Mouse (Mus musculus) heart, adult 8-10 months (tissue): Measurements from ENCODE around the gene Hoxd11. TPM values are rescaled to one million over a fixed set of nuclear protein-coding genes. Genes with fewer than 3 reads are reported as not detected.

Source experiments
- DNase-seq: peaks from one replicate; pipeline ENCODE4 v3.0.0; 2022; ENCODE audit warnings: low spot score
- total RNA-seq, 4 experiments: library from RNA; stranded (reverse); gene quantifications; 2 replicates each; pipeline ENCODE4 v1.2.4; 2022

Hoxd11 gene
- total RNA-seq, 4 experiments from 2014 or later = not detected

DNA sequence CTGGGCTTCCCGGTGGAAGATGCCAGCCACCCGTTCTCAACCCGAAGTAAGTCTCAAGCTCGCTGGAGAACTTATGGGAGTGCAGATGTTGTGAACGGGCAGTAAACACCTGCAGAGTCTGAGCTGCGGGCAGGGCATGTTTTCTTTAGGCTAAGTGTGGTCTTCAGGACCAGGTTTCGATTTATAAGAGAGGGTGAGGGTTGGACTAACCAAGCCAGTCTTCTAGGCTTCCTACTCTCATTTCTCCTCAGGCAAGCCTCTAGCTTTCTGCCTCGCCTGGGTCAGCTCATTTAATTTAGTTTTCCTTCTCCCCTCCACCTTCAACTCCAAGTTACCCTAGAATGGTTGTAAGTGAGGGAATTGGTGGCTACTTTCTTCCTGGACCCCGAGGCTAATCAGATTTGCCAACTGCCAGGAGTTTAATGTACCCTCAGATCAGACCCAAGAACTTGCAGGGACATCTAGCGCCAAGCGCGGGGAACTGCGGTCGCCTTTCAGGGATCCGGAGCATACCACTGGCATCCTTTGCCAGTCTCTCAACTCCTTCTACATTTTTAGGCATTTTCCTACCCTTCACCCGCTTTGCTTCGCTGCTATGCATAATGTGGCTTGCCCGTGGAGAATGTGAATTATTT is 15.9 kb upstream of the Hoxd11 start:
- DNase-seq = no peak

DNA sequence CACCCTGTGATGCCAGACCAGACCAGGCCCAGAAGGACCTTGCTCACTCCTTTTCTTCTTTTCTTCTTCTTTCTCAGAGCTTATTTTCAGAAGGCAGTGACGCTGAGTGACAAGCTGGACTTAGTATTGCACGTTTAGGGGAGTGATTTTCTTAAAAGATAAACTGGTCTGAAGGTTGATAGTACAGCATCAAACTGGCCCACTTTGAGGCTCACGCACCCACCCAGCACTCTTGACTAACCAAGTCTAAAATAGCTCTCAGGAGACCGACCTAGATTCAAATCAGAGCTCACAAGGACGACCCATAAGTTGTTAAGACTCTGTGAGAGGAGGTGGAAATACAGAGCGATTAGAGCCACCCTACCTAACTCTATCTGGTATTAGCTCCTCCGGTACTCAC is 12.9 kb upstream of the Hoxd11 start:
- no peak for DNase-seq

DNA sequence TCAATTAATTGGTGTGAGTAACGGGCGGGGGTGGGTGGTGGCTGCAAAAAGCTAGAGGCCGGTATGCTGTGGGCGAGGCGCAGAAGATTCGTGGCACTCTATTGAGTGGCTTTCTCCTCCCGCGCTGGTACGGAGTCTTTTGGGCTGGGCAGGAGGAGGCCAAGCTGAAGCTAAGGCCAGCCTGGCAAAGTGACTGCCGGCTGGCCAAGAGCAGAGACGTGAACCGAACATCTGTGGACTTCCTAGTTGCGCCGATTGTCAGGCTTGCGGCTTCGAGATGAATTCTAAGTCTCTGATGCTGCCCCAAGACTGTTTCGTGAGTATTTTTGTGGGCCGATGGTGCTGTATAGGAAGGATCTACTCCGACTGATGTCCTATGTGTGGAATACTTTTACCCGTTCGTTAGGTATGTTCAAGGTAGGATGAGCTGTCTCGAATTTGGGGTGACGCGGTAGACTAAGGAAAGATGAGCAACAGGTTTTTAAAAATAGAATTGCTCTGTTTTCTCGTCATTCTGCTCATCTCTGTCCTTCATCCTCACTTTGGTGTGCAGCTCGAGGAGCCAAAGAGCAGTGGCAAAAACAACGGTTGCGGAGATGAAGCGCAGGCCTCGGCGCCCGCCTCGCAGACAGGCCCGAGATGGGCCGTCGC is 12.0 kb upstream of the Hoxd11 start:
- no peak for DNase-seq

DNA sequence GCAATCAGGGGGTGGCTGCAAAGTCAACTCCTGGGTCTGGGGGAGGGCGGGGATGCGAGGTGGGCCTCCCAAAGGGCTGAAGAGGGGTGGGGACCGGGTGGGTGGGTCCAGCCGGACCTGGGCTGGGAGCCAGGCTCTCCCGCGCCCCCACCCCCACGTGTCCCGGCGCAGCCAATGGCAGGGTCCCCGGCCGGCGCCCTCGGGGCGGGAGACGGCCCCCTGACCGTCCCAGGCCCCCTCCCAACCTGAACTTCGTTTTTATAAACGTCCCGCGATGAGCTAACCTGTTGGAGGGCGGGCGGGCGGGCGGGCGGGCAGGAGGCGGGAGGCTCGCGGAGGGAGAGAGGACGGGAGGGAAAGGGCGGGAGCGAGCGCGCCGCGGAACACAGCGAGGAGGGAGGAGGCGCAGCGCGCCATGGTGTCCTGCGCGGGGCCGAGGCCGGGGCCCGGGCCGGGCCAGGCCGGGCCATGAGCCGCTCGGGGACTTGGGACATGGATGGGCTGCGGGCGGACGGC is 11.5 kb upstream of the Hoxd11 start, which contains the start of gene Hoxd13:
Gene Hoxd13, plus strand, starts transcription at position 469 of the 516 bp plus-strand sequence.
- DNase-seq = no peak

DNA sequence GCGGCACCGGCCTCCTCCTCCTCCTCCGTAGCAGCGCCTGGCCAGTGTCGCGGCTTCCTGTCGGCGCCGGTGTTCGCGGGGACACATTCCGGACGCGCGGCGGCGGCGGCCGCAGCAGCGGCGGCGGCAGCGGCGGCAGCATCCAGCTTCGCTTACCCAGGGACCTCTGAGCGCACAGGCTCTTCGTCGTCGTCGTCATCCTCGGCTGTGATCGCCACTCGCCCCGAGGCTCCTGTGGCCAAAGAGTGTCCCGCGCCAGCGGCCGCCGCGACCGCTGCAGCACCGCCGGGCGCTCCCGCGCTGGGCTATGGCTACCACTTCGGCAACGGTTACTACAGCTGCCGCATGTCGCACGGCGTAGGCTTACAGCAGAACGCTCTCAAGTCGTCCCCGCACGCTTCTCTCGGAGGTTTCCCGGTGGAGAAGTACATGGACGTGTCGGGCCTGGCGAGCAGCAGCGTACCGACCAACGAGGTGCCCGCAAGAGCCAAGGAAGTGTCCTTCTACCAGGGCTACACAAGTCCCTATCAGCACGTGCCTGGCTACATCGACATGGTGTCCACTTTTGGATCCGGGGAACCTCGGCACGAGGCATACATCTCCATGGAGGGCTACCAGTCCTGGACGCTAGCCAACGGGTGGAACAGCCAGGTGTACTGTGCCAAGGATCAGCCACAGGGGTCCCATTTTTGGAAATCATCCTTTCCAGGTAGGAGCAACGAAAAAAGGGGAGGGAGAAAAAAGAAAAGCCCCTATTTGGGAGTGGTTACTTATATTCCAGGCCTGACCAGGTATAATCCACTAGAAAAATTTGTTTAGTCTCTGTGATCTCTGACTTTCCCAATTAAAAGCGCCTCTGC is 10.8 kb upstream of the Hoxd11 start:
- no peak for DNase-seq

DNA sequence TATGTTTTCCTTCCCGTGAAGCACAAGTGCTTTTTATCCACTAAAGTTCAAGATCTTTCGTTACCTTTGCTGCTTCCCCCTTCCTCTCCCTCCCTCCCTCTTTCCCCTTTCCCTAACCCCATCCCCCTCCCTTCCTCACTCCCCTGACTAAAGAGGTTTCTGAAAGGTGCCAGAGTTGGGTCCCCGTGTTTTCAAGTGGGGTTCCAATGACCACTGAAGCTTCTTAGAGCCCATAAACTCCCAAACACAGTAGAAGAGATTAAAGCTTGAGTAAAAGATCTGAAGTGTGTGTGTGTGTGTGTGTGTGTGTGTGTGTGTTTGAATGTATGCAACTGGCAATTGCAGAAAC is 10.2 kb upstream of the Hoxd11 start:
- no peak for DNase-seq

DNA sequence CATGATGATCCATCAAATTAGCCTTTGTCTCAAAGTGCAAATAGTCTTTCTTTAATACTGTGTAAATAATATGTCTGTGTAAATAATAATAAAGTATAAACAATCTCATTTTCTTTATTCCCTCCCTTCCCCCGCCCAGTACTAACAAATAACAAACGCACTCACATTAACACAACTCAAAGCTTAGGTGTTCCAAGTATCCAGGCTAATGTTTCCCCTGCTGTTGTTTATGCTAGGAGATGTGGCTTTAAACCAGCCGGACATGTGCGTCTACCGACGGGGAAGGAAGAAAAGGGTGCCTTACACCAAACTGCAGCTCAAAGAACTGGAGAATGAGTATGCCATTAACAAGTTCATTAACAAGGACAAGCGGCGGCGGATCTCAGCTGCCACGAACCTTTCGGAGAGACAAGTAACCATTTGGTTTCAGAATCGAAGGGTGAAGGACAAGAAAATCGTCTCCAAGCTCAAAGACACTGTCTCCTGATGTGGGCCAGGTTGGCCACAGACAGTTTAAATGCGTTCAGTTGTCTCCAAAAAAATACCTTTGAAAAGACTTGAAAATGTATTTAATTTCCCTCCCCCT is 9.6 kb upstream of the Hoxd11 start:
- DNase-seq = no peak

DNA sequence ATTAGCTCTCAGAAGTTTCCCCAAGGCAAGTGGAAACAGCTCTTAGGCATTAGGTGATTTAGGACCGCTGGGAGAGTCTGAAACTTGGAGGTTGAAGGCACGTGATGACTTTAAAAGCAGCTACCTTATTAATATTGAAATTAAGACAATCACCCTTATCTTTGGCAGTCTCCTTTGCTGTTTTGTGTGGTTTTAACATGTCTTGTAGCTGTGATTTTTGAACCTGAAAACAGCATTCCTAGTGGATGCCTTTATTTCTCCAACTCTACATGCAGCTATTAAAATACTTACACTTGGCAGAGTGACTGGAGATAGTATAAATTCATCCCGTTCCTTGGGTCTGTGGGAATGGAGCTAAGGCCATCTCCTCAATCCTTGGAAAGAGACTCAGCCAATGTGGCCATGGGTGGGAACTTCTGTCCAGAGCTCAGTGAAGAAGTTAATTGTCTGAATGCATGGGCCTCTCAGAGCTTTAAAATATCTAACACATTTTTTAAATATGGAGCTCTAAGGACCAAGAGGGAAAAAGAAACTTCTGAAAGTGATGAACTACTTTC is 8.6 kb upstream of the Hoxd11 start:
- DNase-seq = no peak

DNA sequence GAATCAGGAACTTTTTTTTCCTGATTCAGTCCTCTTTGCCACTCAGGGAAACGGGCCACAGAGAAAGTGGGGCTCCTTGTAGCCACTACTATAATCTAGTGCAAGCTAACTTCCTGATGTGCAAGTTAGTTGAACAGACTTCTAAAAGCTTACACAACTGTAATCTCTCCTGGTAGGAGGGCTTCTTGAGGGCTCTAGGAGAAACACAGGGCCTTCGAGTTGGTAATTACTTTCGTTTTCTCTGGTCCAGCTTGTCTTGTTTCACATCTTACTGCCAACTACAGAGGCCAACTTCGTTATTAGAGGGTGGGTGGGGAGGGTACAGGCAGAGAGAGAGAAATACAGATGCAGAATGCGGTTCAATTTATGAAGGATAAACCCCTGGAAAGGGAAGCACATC is 7.5 kb upstream of the Hoxd11 start:
- no peak for DNase-seq

DNA sequence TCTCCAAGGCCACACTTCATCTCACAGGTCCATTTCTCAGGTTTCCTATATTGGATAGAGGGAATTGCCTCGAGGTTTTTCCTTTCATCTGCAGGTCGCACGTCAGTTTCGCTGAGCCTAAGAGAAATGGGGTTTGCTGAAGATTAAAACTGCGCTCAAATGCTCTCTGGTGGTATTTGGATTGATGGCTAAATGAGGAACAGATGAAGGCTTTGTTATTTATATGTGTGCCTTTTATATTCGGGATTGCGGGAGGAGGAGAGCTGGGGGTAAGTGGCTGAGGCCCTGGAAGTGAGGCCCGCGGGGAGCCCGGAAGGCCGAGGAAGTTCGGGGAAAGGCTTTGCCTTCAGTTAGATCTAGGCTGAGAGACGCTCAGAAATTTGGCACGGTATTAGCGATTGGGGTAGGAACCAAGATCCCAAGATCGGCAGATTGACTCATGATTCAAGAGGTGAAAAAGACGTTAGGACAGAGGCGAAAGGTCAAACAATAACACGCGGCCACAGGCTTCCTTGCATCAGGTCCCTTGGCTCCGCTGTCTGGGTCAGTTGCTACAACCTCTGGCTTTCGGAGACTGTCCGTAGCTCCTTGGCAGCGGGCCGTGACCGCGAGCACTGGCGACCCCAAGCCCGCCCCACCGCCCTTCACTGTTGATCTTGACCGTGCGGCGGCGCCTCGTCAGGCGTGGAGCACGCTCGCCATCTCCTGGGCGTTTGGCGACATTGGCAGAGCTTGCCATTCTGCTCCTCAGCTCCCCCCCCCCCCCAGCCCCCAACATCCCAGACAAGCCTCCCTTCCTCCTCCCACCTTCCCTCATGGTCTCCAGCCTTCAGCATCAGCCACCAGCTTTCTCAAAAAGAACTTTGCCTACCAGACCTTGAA is 6.6 kb upstream of the Hoxd11 start:
- DNase-seq = no peak

DNA sequence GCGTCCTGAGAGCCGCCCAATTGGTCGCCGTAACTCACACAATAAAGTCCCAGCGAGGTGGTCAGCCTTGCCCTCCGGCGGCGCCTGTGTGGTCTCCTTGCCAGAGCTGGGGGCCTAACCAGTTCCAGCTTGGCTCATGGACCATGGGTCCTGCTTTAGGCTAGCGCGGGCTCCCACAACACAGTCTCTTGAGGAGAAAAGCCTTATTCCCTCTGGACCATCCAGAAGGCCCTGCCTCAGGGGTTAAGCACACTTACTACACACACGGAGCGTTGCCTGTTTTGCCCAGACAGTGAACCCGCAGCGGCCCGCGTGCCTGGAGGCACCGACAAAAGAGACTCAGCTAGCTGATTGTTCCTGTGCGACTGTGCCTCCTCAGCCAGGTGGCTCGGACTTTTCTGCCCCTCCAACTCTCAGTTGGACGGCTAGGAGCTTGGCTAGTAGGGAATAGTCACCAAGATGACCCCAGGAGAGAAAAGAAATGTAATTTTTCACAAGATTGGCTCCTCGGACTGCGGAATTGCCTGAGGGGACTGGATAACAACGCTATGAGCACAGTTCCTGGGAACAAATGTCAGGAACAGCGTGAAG is 5.4 kb upstream of the Hoxd11 start:
- no peak for DNase-seq

DNA sequence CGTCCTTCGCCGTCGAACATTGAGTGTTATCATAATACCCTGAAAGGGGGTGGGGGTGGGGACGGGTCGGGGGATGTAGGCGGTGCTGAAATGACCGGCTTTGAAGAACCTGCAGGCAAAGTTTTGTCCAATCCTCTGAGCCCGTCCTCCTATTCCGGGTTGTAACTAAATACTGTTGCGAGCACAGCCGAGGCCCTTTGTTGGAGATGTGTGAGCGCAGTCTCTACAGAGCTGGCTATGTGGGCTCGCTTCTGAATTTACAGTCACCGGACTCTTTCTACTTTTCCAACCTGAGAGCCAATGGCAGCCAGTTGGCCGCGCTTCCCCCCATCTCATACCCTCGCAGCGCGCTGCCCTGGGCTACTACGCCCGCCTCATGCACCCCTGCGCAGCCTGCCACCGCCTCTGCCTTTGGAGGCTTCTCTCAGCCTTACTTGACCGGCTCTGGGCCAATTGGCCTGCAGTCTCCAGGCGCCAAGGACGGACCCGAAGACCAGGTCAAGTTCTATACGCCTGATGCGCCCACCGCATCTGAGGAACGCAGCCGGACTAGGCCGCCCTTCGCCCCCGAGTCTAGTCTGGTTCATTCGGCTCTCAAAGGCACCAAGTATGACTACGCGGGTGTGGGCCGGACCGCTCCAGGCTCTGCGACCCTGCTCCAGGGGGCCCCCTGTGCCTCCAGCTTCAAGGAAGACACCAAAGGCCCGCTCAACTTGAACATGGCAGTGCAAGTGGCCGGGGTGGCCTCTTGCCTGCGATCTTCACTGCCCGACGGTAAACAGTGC is 4.3 kb upstream of the Hoxd11 start, which contains the start of gene Hoxd12:
Gene Hoxd12, plus strand, starts transcription at position 133 of the 785 bp plus-strand sequence.
- no peak for DNase-seq

DNA sequence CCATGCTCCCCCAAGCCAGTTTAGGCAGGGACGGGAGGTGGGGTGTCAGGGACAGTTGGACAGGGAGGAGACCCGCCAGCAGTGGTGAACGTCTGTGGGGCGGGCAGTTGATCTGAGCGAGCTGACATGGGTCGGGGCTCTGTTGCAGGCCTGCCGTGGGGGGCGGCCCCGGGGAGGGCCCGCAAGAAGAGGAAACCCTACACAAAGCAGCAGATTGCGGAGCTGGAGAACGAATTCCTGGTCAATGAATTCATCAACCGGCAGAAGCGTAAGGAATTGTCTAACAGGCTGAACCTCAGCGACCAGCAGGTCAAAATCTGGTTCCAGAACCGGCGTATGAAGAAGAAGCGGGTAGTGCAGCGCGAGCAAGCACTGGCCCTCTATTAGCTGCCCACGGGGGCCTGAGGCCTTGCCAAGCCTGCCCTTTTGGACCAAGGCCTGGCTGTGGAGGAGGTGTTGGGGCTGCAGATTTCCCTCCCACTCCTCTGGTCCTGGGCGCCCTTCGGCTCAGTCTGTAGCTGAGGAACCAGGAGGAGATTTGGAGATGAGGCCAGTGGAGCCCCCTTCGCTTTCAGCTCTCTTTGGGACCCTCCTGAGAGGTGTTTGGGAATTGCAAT is 3.6 kb upstream of the Hoxd11 start:
- DNase-seq = no peak

DNA sequence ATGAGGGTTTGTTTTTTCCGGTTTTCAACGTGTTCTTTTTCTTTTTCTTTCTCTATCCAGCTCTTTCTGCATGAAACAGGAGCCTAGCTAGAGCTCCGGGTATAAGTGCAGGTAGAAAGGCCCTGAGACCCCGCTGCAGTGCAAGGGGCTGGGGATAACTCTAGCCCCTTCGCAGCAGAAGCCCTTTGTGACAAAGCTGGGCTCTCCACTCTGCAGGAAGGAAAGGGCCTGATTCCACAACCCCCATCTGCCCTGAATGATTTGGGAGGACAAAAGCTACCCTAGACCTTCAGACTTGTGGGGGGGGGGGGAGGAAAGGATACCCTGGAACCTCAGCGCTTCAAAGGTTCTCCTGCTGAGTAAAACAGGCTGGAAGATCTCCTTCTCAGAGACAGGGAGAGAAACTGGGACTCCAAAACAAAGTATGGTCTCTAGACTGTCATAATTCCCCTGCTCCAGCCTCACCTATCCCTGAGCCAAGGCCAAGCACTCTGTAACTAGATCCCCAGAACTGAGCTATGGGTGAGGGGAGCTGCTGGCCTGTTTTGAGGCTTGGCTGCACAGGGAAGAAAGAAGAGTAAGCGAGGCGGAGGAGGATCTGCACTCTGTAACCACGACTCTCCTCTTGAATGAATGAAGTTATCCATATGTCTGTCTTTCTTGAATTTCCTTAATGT is 2.8 kb upstream of the Hoxd11 start:
- DNase-seq = no peak

DNA sequence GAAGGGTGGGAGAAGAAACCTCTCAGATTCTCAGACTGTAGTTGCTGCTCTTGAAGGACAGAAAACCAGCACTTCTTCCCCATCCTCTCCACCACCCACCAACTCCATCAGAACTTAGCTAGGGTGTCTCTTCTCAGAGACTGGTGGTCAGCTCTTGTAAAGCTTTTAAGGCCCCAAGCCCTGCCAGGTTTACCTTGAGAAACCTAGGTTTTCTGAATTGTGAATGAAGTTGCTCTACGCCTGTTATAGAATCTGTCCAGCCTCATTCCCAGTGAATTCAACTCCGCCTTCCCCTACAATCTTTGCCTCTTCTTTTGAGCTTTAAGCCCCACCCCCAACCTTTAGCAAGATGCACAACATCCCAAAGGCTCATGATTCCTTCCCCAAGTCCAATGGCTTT is 2.3 kb upstream of the Hoxd11 start:
- DNase-seq = no peak

DNA sequence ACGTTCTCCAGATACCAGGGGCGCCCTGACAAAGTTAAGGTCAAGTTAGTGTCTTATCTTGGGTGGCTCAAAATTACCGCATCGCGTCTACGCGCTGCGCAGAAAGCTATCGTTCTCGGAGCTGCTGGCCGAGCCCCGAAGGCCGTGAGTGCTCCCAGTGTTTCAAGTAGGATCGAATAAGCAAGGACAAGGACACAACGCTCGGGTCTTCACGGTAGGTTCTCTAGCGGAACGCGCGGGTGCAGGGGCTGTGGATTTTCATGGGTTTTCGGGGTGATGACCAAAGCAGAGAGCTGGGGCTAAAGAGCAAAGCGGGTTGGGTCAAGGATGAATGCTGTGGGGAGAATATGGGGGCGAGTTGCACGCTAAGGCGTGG is 227 bp downstream of the Hoxd11 start:
- no peak for DNase-seq

DNA sequence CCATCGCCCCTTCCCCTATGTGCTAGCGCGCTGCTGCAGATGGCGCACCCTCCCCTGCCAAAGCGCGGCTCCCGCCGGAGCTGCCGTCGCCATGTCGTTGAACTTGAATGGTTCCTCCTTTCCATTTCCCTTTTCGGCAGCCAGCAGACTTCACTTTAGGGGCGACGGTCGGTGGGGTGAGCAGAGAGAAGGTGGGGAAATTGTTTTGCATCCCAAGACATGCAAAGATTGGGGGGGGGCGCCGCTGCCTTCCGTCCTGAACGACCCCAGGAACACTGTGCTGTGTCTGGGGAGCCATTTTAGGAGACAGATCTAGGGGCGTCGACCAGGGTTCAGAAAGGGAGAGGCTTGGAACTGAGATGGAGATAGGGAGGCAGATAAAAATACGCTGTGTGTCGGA is 623 bp downstream of the Hoxd11 start:
- no peak for DNase-seq

DNA sequence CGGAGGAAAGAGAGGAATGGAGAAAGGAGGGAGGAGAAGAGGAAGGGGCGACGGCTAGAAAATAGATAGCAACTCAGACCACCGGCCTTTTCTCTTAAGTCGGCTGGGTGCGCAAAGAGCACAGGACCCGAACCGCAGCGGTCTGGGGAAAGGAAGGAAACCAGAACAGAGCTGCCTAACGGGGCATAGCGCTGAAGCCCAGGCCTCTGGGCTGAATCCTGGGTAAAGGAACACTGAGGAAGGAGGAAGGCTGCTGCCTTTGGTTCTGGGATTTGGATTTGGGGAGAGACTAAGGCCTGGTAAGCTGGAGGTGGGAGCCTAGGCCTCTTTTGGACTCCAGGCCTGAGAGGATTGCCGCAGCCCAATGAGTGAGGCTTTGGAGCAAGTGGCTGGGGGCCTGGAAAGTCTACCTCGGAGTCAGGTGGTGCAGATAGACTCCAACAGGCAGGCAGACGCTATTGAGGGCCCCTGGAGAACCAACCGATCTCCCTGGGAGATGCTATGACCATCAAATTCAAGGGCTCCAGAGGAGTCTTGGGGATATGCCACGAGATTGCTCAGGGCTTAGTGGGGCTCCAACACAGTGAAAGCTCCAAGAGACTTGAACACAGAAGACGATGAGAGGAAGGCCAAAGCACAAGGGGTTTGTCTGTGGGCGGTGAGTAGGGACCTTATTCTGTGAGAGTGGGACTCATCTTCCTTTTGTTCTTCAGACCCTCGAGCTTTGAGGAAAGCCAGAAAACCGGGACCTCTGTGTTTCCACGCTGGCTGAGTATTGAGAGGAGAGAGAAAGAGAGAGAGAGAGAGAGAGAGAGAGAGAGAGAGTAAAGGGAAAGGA is 1.4 kb downstream of the Hoxd11 start:
- no peak for DNase-seq
